Mouse (Mus musculus) bone marrow macrophage, adult 2 months (primary cell): ENCODE measurements around the gene Masp1. TPM values are rescaled to one million over a fixed set of nuclear protein-coding genes. Genes with fewer than 3 reads are reported as not detected.

Source experiments
- H3K27ac ChIP-seq: 2 replicates; pipeline ENCODE4 v1.5.1; 2012; ENCODE audit warnings: low read depth, low read length; ENCODE audit not compliant: insufficient read depth
- H3K4me1 ChIP-seq: 2 replicates; pipeline ENCODE4 v1.6.1; 2012; ENCODE audit warnings: low read length; ENCODE audit not compliant: control insufficient read depth, insufficient read depth
- H3K4me3 ChIP-seq: 2 replicates; pipeline ENCODE4 v1.5.1; 2012; ENCODE audit warnings: mild to moderate bottlenecking, low read length, moderate library complexity; ENCODE audit not compliant: insufficient read depth
- CTCF ChIP-seq: IDR thresholded peaks from 2 replicates; pipeline ENCODE4 v1.5.1; 2012; ENCODE audit warnings: low read depth, mild to moderate bottlenecking, low read length, moderate library complexity
- POLR2A ChIP-seq: IDR thresholded peaks from 2 replicates; pipeline ENCODE4 v1.6.1; 2012; ENCODE audit warnings: mild to moderate bottlenecking, low read depth, low read length, borderline replicate concordance
- polyA plus RNA-seq: library from polyadenylated mRNA; stranded (reverse); fragments of >200 nt; gene quantifications from 2 replicates; pipeline ENCODE4 v1.2.4, GENCODE M21; 2012; ENCODE audit not compliant: missing spikeins, insufficient read depth, insufficient read length

Gene Masp1
- 0.48 TPM in 2 replicates for polyA plus RNA-seq

GRCm38 (mm10) chr16:23520235-23520871 lies at the start of gene Masp1, which contains the start of gene Rtp4:
Masp1 (minus strand) TSS chr16:23520815.
Rtp4 (plus strand) TSS chr16:23520291.
- no peak within 1 kb of the TSS for H3K4me3 ChIP-seq
- H3K27ac ChIP-seq = no peak within 1 kb of the TSS
- TF ChIP-seq CTCF (no peak), POLR2A (no peak)
- peaks cover 13% of the 10 kb centered on the region for H3K4me1 ChIP-seq

- Histone ChIP-seq H3K27ac (no peak overlapping the region), H3K4me3 (no peak overlapping the region), H3K4me1 (no peaks in the 10 kb centered on the region)
- TF ChIP-seq CTCF (no peak), POLR2A (no peak)
Measured at GRCm38 (mm10) chr16:23568369-23568958, 47.8 kb upstream of the Masp1 start.

GRCm38 (mm10) chr16:23557669-23558068 lies 37.1 kb upstream of the Masp1 start:
- H3K4me3 ChIP-seq = no peak overlapping the region
- TF ChIP-seq CTCF (no peak), POLR2A (no peak)
- H3K4me1 ChIP-seq = peaks cover 9% of the 10 kb centered on the region
- no peak overlapping the region for H3K27ac ChIP-seq

GRCm38 (mm10) chr16:23557195-23557594 lies 36.6 kb upstream of the Masp1 start:
- H3K4me1 ChIP-seq = peaks cover 9% of the 10 kb centered on the region
- TF ChIP-seq CTCF (no peak), POLR2A (no peak)
- H3K27ac ChIP-seq = peak overlapping the region; percentile 54
- H3K4me3 ChIP-seq = no peak overlapping the region

GRCm38 (mm10) chr16:23554673-23555072 lies 34.1 kb upstream of the Masp1 start:
- Histone ChIP-seq H3K4me3 (no peak overlapping the region), H3K27ac (no peak overlapping the region), H3K4me1 (peaks cover 9% of the 10 kb centered on the region)
- TF ChIP-seq CTCF = no peak
- no peak for TF ChIP-seq POLR2A

GRCm38 (mm10) chr16:23550981-23551582 lies 30.5 kb upstream of the Masp1 start:
- Histone ChIP-seq H3K4me3 (no peak overlapping the region), H3K4me1 (0 out of 2 replicates have a peak, but pooled peaks cover 3% of the 10 kb centered on the region), H3K27ac (no peak overlapping the region)
- TF ChIP-seq CTCF = no peak
- no peak for TF ChIP-seq POLR2A

GRCm38 (mm10) chr16:23550346-23550980 lies 29.8 kb upstream of the Masp1 start:
- Histone ChIP-seq H3K27ac (no peak overlapping the region), H3K4me3 (no peak overlapping the region), H3K4me1 (0 out of 2 replicates have a peak, but pooled peaks cover 5% of the 10 kb centered on the region)
- no peak for TF ChIP-seq POLR2A
- peak; percentile 84 for TF ChIP-seq CTCF

- H3K4me3 ChIP-seq = no peak overlapping the region
- H3K4me1 ChIP-seq = 0 out of 2 replicates have a peak, but pooled peaks cover 2% of the 10 kb centered on the region
- TF ChIP-seq POLR2A = no peak
- peak; percentile 38 for TF ChIP-seq CTCF
- H3K27ac ChIP-seq = no peak overlapping the region
Measured at GRCm38 (mm10) chr16:23547783-23548182, 27.2 kb upstream of the Masp1 start.

- Histone ChIP-seq H3K4me1 (0 out of 2 replicates have a peak, but pooled peaks cover 2% of the 10 kb centered on the region), H3K4me3 (no peak overlapping the region), H3K27ac (no peak overlapping the region)
- no peak for TF ChIP-seq CTCF
- TF ChIP-seq POLR2A = no peak
Measured at GRCm38 (mm10) chr16:23544361-23544760, 23.7 kb upstream of the Masp1 start.

GRCm38 (mm10) chr16:23542866-23543265 lies 22.3 kb upstream of the Masp1 start:
- Histone ChIP-seq H3K4me3 (no peak overlapping the region), H3K27ac (no peak overlapping the region), H3K4me1 (0 out of 2 replicates have a peak, but pooled peaks cover 2% of the 10 kb centered on the region)
- no peak for TF ChIP-seq POLR2A
- TF ChIP-seq CTCF = no peak
